Comparison of ENCODE assay signal across 10 mouse cellular contexts in the genomic region with DNA sequence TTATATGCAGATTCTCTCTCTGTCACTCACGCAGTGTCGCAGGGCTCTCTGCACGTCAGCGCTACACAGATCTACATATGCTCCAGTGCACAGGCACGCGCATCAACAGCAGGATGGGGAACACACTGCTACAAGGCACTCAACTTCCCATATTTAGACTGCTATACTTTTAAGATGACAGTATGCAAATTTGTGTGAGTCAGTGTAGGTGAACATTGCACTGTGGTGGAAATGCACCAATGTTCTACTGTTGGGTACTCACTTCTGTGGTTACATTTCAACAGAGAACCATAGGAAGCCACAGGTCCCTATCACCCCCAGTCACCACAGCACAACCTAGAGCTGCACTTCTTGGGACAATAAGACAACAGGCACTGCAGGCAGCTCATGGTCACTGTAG. TPM values are rescaled to one million over a fixed set of nuclear protein-coding genes. Genes with fewer than 3 reads are reported as not detected.
DNase-seq lines count a peak whose midpoint lies in the region; ATAC-seq and TF ChIP-seq lines count a peak whose summit lies in the region.
"Had no signal": no experiment of that assay in that cellular context is flagged by ENCODE, and none has a peak within 500 bp of the region (broad histone marks: within the 10 kb centered on the region; RNA-seq: fewer than 3 reads in every experiment).

No protein-coding gene starts in this region.

- TF ChIP-seq EP300 in MEL (IDR thresholded peaks at IDR 0.05; ENCODE audit: low read depth in 1 of 2, low read length in 2 of 2) = no peak

- H3K9me3 ChIP-seq in heart, embryonic 13.5 days = no peaks in the 10 kb centered on the region
- H3K9me3 ChIP-seq in MEL (replicated peaks; ENCODE audit: insufficient read depth, low read length) = no peaks in the 10 kb centered on the region
- no peaks in the 10 kb centered on the region for H3K9me3 ChIP-seq in hindbrain, postnatal 0 days (ENCODE audit: low read length)
- H3K9me3 ChIP-seq in midbrain, postnatal 0 days (ENCODE audit: low read length) = no peaks in the 10 kb centered on the region
- H3K9me3 ChIP-seq: embryonic facial prominence, embryonic 15.5 days; limb, embryonic 13.5 days had no signal

- intact Hi-C loops in heart, postnatal 25 days (cut with DNase I) = loop anchor here (5.0 to 10.0 kb wide), 4 partner anchors 63 to 765 kb away; a partner anchor contains a TSS
- intact Hi-C loops in heart, postnatal 14 days (cut with DNase I) = loop anchor here (5.0 to 10.0 kb wide), 2 partner anchors 68 to 485 kb away; a partner anchor contains a TSS

- ATAC-seq in heart, embryonic 13.5 days (ENCODE audit: extremely low read depth, insufficient number of reproducible peaks, low FRiP score, low TSS enrichment) = no peak
- ATAC-seq in hindbrain, postnatal 0 days = no peak
- ATAC-seq in midbrain, postnatal 0 days (ENCODE audit: low FRiP score) = no peak

- H3K27ac ChIP-seq in heart, embryonic 13.5 days (replicated peaks) = no peak overlapping the region
- no peak overlapping the region for H3K27ac ChIP-seq in MEL (ENCODE audit: control insufficient read depth, low read depth, low read length)
- H3K27ac ChIP-seq in hindbrain, postnatal 0 days = no peak overlapping the region
- H3K27ac ChIP-seq in midbrain, postnatal 0 days (ENCODE audit: low read depth, low read length) = no peak overlapping the region
- H3K27ac ChIP-seq: embryonic facial prominence, embryonic 15.5 days; limb, embryonic 13.5 days had no signal

- DNase-seq in heart, postnatal 25 days (ENCODE audit: low spot score) = no peak
- peak; percentile 92 for DNase-seq in MEL (ENCODE audit: low read depth, low spot score)
- DNase-seq in hindbrain, postnatal 0 days (ENCODE audit: low spot score) = peak; percentile 15
- DNase-seq in midbrain, postnatal 0 days (ENCODE audit: low spot score) = peak; percentile 12
- DNase-seq in left cerebral cortex, adult 9 months (ENCODE audit: low spot score in 2 of 2) = no peak
- DNase-seq in heart, postnatal 14 days = no peak
- DNase-seq in testis, postnatal 14 days (ENCODE audit: low spot score) = no peak

- H3K79me2 ChIP-seq in MEL (ENCODE audit: control insufficient read depth, insufficient read depth, low read length, poor library complexity) = peaks cover 48% of the 10 kb centered on the region

- 0 out of 2 replicates have a peak overlapping the region, but pooled peaks have one; percentile 19 for H3K9ac ChIP-seq in heart, embryonic 13.5 days
- H3K9ac ChIP-seq in MEL (ENCODE audit: control insufficient read depth, low read depth, low read length, poor library complexity, severe bottlenecking) = no peak overlapping the region; the same call in 1 of the 2 replicates
- no peak overlapping the region for H3K9ac ChIP-seq in hindbrain, postnatal 0 days (replicated peaks; ENCODE audit: low read length)
- no peak overlapping the region for H3K9ac ChIP-seq in midbrain, postnatal 0 days (replicated peaks; ENCODE audit: low read length, poor library complexity, severe bottlenecking)
- H3K9ac ChIP-seq: embryonic facial prominence, embryonic 15.5 days; limb, embryonic 13.5 days had no signal

- no peaks in the 10 kb centered on the region for H3K36me3 ChIP-seq in heart, embryonic 13.5 days
- H3K36me3 ChIP-seq in MEL (ENCODE audit: control insufficient read depth in 1 of 2, insufficient read depth in 2 of 2, low read length in 2 of 2) = peaks cover 0 to 11% of the 10 kb centered on the region in 2 experiments; a peak in 2 of 4 replicates
- H3K36me3 ChIP-seq in hindbrain, postnatal 0 days (ENCODE audit: insufficient read depth, low read length) = no peaks in the 10 kb centered on the region
- H3K36me3 ChIP-seq in midbrain, postnatal 0 days (ENCODE audit: insufficient read depth, low read length) = no peaks in the 10 kb centered on the region
- H3K36me3 ChIP-seq: embryonic facial prominence, embryonic 15.5 days; limb, embryonic 13.5 days had no signal

- WGBS in heart, embryonic 13.5 days = 81% methylated on average over 6 of the region's 6 CpGs
- 17% methylated on average over 6 of the region's 6 CpGs for WGBS in hindbrain, postnatal 0 days
- WGBS in midbrain, postnatal 0 days = 17% methylated on average over 6 of the region's 6 CpGs

- H3K4me3 ChIP-seq in heart, embryonic 13.5 days = no peak overlapping the region
- H3K4me3 ChIP-seq in MEL (ENCODE audit: control insufficient read depth in 1 of 2, insufficient read depth in 1 of 2, low read depth in 2 of 2, low read length in 2 of 2) = no peak overlapping the region
- no peak overlapping the region for H3K4me3 ChIP-seq in hindbrain, postnatal 0 days (ENCODE audit: low read length)
- no peak overlapping the region for H3K4me3 ChIP-seq in midbrain, postnatal 0 days (ENCODE audit: low read depth, low read length)
- H3K4me3 ChIP-seq: embryonic facial prominence, embryonic 15.5 days; limb, embryonic 13.5 days had no signal

- H3K4me1 ChIP-seq in heart, embryonic 13.5 days = peaks cover 62% of the 10 kb centered on the region
- peaks cover 0 to 2% of the 10 kb centered on the region in 2 experiments; a peak in 3 of 4 replicates for H3K4me1 ChIP-seq in MEL (ENCODE audit: control insufficient read depth in 1 of 2, insufficient read depth in 2 of 2, low read length in 2 of 2)
- peaks cover 11% of the 10 kb centered on the region for H3K4me1 ChIP-seq in hindbrain, postnatal 0 days (ENCODE audit: insufficient read depth, low read length)
- H3K4me1 ChIP-seq in midbrain, postnatal 0 days (ENCODE audit: insufficient read depth, low read length) = peaks cover 16% of the 10 kb centered on the region

- no peak for TF ChIP-seq RAD21 in MEL (IDR thresholded peaks at IDR 0.05; ENCODE audit: low read depth, low read length)

- no peak for TF ChIP-seq POLR2A in MEL (IDR thresholded peaks at IDR 0.05; ENCODE audit: control insufficient read depth in 1 of 2, insufficient read depth in 1 of 2, low read depth in 1 of 2, low read length in 2 of 2, poor library complexity in 1 of 2)

- no peak for TF ChIP-seq CTCF in MEL (IDR thresholded peaks at IDR 0.05 in 2 of 3, conservative IDR thresholded peaks at IDR 0.05 in 1 of 3; ENCODE audit: control insufficient read depth in 1 of 3, insufficient read depth in 1 of 3, low read depth in 2 of 3, low read length in 3 of 3, poor library complexity in 1 of 3, severe bottlenecking in 1 of 3)
- TF ChIP-seq CTCF in hindbrain, postnatal 0 days (IDR thresholded peaks at IDR 0.05; ENCODE audit: low read depth) = no peak
- no peak for TF ChIP-seq CTCF in midbrain, postnatal 0 days (IDR thresholded peaks at IDR 0.05)

- no peak overlapping the region for H3K4me2 ChIP-seq in heart, embryonic 13.5 days
- no peak overlapping the region for H3K4me2 ChIP-seq in hindbrain, postnatal 0 days (ENCODE audit: low read depth, low read length)
- no peak overlapping the region for H3K4me2 ChIP-seq in midbrain, postnatal 0 days (ENCODE audit: low read depth, low read length, poor library complexity, severe bottlenecking)
- H3K4me2 ChIP-seq: embryonic facial prominence, embryonic 15.5 days; limb, embryonic 13.5 days had no signal

- no peaks in the 10 kb centered on the region for H3K27me3 ChIP-seq in heart, embryonic 13.5 days (replicated peaks)
- H3K27me3 ChIP-seq in MEL (ENCODE audit: control insufficient read depth in 1 of 2, insufficient read depth in 2 of 2, low read length in 2 of 2) = no peaks in the 10 kb centered on the region
- H3K27me3 ChIP-seq in hindbrain, postnatal 0 days (ENCODE audit: insufficient read depth, low read length) = no peaks in the 10 kb centered on the region
- H3K27me3 ChIP-seq in midbrain, postnatal 0 days (ENCODE audit: insufficient read depth, low read length) = no peaks in the 10 kb centered on the region
- H3K27me3 ChIP-seq: embryonic facial prominence, embryonic 15.5 days; limb, embryonic 13.5 days had no signal

TF ChIP-seq in MEL, 35 proteins besides CTCF, POLR2A, EP300 and RAD21:
- TF ChIP-seq SIN3A (IDR thresholded peaks at IDR 0.05; ENCODE audit: low read length) (peak; percentile 77; the same call in 1 of the 2 replicates), NRF1 (IDR thresholded peaks at IDR 0.05; ENCODE audit: insufficient read depth, low read depth, low read length, poor library complexity, severe bottlenecking) (peak; percentile 54; the same call in 1 of the 2 replicates), HCFC1 (IDR thresholded peaks at IDR 0.05; ENCODE audit: low read depth, low read length) (no peak), TAL1 (IDR thresholded peaks at IDR 0.05; ENCODE audit: low read length) (peak; percentile 57), MYC (IDR thresholded peaks at IDR 0.05; ENCODE audit: low read depth, low read length) (peak; percentile 67), BHLHE40 (IDR thresholded peaks at IDR 0.05; ENCODE audit: borderline replicate concordance, low read depth, low read length) (peak; percentile 75; the same call in 1 of the 2 replicates), MAX (IDR thresholded peaks at IDR 0.05; ENCODE audit: low read length) (peak; percentile 58; the same call in 1 of the 2 replicates), ZMIZ1 (IDR thresholded peaks at IDR 0.05; ENCODE audit: low read depth, low read length) (no peak), MYB (IDR thresholded peaks at IDR 0.05; ENCODE audit: low read depth, low read length) (no peak), GABPA (IDR thresholded peaks at IDR 0.05; ENCODE audit: low read depth, low read length) (no peak), ELF1 (IDR thresholded peaks at IDR 0.05; ENCODE audit: low read depth, low read length) (no peak), ETS1 (IDR thresholded peaks at IDR 0.05; ENCODE audit: low read depth, low read length) (peak; percentile 66; the same call in 1 of the 2 replicates), TBP (IDR thresholded peaks at IDR 0.05; ENCODE audit: low read depth, low read length) (peak; percentile 71; the same call in 1 of the 2 replicates), MXI1 (IDR thresholded peaks at IDR 0.05; ENCODE audit: low read depth, low read length) (peak; percentile 82), MAZ (IDR thresholded peaks at IDR 0.05; ENCODE audit: low read depth, low read length) (no peak)

RNA-seq across cellular contexts. Expression of a gene that starts 5.1 kb away (rescaled TPM):
- 98.4 and 103 TPM in 2 replicates for polyA plus RNA-seq in heart, embryonic 13.5 days (2015; fragmentation: Nextera tagmentation; extraction: Ambion mirVana)
- total RNA-seq in heart, postnatal 25 days (2021) = 100 to 1,000 TPM; 122 to 135 TPM
- 19.4 and 21.8 TPM in 2 replicates for total RNA-seq in MEL (2012; rRNA removed)
- polyA plus RNA-seq in MEL (2012; ENCODE audit: insufficient read depth in 1 of 2, insufficient read length in 2 of 2, low read depth in 1 of 2, low replicate concordance in 2 of 2, missing spikeins in 1 of 2) = 100 to 1,000 TPM in 1 of 2 experiments, 10 to 100 TPM in 1; 33.0 to 310 TPM
- total RNA-seq in hindbrain, postnatal 0 days (2014; rRNA removed) = 104 and 143 TPM in 2 replicates
- 121 and 127 TPM in 2 replicates for polyA plus RNA-seq in hindbrain, postnatal 0 days (2015; fragmentation: Nextera tagmentation; extraction: Ambion mirVana)
- total RNA-seq in midbrain, postnatal 0 days (2014; rRNA removed) = 163 and 222 TPM in 2 replicates
- 138 and 157 TPM in 2 replicates for polyA plus RNA-seq in midbrain, postnatal 0 days (2015; fragmentation: Nextera tagmentation; extraction: Ambion mirVana)
- 100 to 1,000 TPM; 122 to 134 TPM for total RNA-seq in heart, postnatal 14 days (2021)

Comparison
In these comparisons a context has a peak if more than half of its experiments do, and no peak if none do; other contexts are left out.
1. DNase-seq: peak in MEL (single experiment), hindbrain, postnatal 0 days (single experiment) and midbrain, postnatal 0 days (single experiment); none in heart, postnatal 25 days (single experiment), left cerebral cortex, adult 9 months (0 of 2), heart, postnatal 14 days (0 of 2) and testis, postnatal 14 days (single experiment).